Mouse (Mus musculus): ENCODE results near the gene Prr14.

Prr14 gene

DNA sequence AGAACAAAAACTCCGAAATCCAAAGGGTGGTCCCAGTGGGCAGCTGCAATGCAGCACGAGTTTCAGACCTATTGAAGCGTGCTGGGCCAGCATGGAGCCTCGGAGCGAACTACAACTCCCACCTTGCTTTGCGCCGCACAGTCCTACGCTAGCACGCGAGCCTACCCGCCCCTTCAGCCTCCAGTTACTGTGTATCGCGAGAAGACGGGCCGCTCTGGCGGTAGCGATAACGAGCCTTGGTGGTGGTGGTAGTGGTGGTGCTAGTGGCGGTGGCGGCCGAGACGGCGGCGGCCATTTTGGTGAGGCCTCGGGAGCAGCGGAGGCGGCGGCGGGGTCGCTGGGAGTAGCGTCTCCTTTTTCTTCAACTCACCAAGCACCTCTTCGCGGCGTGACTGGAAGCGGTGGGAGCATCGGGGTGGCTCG is 52.4 kb downstream of the Prr14 start, which contains the start of gene Srcap:
Gene Srcap, plus strand, starts transcription at position 176 of the 423 bp plus-strand sequence.
- peak; percentile 92 for DNase-seq (ENCODE audit: low read depth, low spot score)

DNA sequence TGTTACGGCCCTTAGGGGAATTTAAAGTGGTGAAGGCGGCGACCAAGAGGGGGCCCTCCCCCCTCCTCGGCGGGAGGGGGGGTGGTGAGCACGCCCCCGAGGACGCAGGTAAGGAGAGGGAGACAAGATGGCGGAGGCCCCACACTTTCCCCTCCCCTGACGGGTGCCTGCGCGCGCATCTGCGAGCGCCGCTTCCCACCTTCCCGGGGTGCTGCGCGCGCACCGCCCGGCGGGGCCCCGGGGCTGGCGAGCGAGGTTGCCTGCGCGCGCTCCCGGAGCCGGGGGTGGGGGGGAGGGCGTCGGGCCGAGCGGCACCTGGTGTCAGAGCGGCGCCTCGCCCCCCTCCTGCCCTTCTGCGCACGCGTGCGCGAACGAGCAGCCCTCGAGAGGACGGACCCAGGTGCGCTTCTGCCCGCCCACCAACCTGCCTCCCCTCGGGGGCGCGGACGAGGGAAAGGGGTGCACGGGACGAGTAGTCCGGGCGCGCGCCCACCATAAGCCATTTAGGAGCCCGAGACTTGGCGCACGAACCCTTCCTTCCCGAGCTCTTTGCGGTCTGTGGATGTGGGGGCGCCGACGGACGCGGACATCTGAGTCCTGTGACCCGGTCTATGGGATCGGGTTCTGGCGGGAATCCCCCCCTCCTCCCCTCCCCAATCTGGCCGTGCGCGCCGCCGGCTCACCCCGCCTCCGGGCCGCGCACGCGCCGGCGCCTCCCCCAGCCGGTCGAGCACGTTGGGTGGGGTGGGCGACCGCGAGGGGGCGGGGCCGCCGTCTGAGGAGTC is 53.0 kb downstream of the Prr14 start:
- peak; percentile 85 for DNase-seq (ENCODE audit: low read depth, low spot score)

DNA sequence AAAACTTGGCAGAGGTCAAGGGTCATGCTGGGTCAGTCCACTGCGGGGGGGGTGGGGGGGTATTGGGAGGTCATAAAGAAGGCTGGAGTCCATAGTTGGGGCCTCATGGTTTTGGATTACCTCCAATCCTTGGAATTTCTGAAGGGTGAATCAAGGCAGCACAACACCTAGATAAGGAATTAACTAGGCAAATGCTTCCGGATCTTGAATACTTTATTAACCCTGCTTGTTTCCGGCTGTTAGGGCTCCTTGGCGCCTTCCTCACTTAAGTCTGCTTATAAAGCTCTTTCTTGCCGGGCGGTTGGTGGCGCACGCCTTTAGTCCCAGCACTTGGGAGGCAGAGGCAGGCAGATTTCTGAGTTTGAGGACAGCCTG is 53.6 kb downstream of the Prr14 start:
- DNase-seq (ENCODE audit: low read depth, low spot score): peak; percentile 46

DNA sequence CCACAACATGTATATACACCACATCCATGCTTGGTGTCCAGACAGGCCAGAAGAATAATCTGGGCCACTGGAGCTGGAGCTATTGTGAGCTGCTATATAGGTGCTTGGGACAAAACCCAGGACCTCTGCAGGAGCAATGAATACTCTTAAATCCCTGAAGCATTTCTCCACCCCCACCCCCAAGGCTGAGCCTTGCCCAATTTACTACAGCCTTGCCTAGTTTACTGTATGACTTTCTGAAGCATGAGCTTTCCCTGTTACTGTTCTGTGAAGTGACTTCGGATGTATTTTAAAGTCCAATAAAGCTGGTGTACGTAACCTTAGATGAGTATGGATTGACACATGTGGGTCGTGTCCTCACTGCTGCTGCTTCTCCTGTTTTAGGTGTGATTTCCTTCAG is 54.4 kb downstream of the Prr14 start:
- DNase-seq (ENCODE audit: low read depth, low spot score): no peak

GRCm38 (mm10) chr7:127515846-127516245 is 56.4 kb downstream of the Prr14 start:
- DNase-seq (ENCODE audit: low read depth, low spot score): no peak

DNA sequence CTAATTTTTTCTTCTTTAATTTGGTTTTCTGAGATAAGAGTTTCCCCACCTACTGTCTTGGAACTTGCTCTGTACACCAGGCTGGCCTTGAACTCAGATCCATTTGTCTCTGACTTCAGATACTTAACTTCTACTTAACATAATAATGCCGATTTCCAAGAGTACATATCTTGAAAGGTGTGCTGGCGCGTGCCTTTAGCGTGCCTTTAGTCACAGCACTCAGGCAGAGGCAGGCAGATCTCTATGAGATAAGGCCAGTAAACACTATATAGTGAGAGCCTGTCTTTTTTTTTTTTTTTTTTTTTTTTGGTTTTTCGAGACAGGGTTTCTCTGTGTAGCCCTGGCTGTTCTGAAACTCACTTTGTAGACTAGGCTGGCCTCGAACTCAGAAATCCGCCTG is 56.9 kb downstream of the Prr14 start:
- no peak for DNase-seq (ENCODE audit: low read depth, low spot score)

DNA sequence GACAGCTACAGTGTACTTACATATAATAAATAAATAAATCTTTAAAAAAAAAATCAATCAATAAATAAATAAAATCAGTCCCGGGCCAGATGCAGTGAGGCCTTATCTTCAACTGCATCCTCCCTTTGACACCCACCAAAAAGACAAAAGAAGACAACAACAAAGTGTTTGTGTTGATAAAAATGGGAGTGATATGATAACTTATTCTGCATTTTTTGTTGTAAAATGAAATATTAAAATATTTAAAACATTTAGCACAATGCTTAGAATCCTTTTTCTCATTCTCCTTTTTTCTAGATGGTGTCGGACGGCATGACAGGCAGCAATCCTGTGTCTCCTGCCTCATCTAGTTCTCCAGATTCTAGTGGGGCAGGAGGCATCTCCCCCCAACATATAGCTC is 59.9 kb downstream of the Prr14 start, which contains the start of gene Gm42715:
Gene Gm42715, plus strand, starts transcription at position 301 of the 400 bp plus-strand sequence.
- no peak for DNase-seq (ENCODE audit: low read depth, low spot score)

Data from c-Kit-negative CD71-positive TER-119-positive erythroid progenitor cells, embryonic 14.5 days (primary cell).